Mouse (Mus musculus) right cerebral cortex, adult 18-20 months (tissue): Measurements from ENCODE around the gene Fignl2.

Source experiments
- DNase-seq: peaks from one replicate; pipeline ENCODE4 v3.0.0; 2022; ENCODE audit warnings: mixed read lengths

The Fignl2 gene

GRCm38 (mm10) chr15:101092829-101093648 is 14.7 kb upstream of the Fignl2 start:
- DNase-seq = peak; percentile 59

- DNase-seq = no peak
Measured at GRCm38 (mm10) chr15:101092121-101092828, 13.9 kb upstream of the Fignl2 start.

- DNase-seq = no peak
Measured at GRCm38 (mm10) chr15:101091551-101091950, 13.2 kb upstream of the Fignl2 start.

GRCm38 (mm10) chr15:101088291-101088690 is 9.9 kb upstream of the Fignl2 start:
- DNase-seq = no peak

GRCm38 (mm10) chr15:101086956-101087355 is 8.6 kb upstream of the Fignl2 start:
- no peak for DNase-seq

- DNase-seq = no peak
Measured at GRCm38 (mm10) chr15:101086451-101086850, 8.1 kb upstream of the Fignl2 start.

GRCm38 (mm10) chr15:101084499-101084898 is 6.1 kb upstream of the Fignl2 start:
- DNase-seq = no peak

- no peak for DNase-seq
Measured at GRCm38 (mm10) chr15:101082236-101082635, 3.9 kb upstream of the Fignl2 start.

- no peak for DNase-seq
Measured at GRCm38 (mm10) chr15:101081035-101081548, 2.7 kb upstream of the Fignl2 start.

GRCm38 (mm10) chr15:101080031-101080520 is 1.7 kb upstream of the Fignl2 start:
- DNase-seq = no peak

- DNase-seq = peak; percentile 70
Measured at GRCm38 (mm10) chr15:101078731-101079156, 377 bp upstream of the Fignl2 start.

GRCm38 (mm10) chr15:101077001-101077812 is 1.2 kb downstream of the Fignl2 start:
- DNase-seq = no peak

- no peak for DNase-seq
Measured at GRCm38 (mm10) chr15:101076071-101077000, 2.0 kb downstream of the Fignl2 start.

- no peak for DNase-seq
Measured at GRCm38 (mm10) chr15:101075656-101076055, 2.7 kb downstream of the Fignl2 start.

- DNase-seq = no peak
Measured at GRCm38 (mm10) chr15:101075150-101075549, 3.2 kb downstream of the Fignl2 start.

GRCm38 (mm10) chr15:101074067-101074466 is 4.3 kb downstream of the Fignl2 start:
- DNase-seq = no peak

GRCm38 (mm10) chr15:101072736-101073135 is 5.6 kb downstream of the Fignl2 start:
- DNase-seq = no peak

- DNase-seq = no peak
Measured at GRCm38 (mm10) chr15:101070762-101071161, 7.6 kb downstream of the Fignl2 start.

- no peak for DNase-seq
Measured at GRCm38 (mm10) chr15:101069641-101070190, 8.7 kb downstream of the Fignl2 start.

- no peak for DNase-seq
Measured at GRCm38 (mm10) chr15:101068671-101069070, 9.7 kb downstream of the Fignl2 start.

GRCm38 (mm10) chr15:101068029-101068428 is 10.3 kb downstream of the Fignl2 start:
- no peak for DNase-seq
